Mouse (Mus musculus) myocyte (in vitro differentiated cells): ENCODE results near the gene Sytl3. TPM values are rescaled to one million over a fixed set of nuclear protein-coding genes. Genes with fewer than 3 reads are reported as not detected.
"Not testable (repeated sequence)": the region's sequence is repeated elsewhere in the genome, so short reads cannot be mapped to it uniquely, and the experiment has no call there.

Experiments
- H3K27me3 ChIP-seq: one replicate; pipeline ENCODE4 v1.6.1; 2011; ENCODE audit not compliant: control insufficient read depth, insufficient read depth, insufficient read length
- H3K36me3 ChIP-seq: one replicate; pipeline ENCODE4 v1.6.1; 2011; ENCODE audit not compliant: control insufficient read depth, insufficient read depth
- H3K4me2 ChIP-seq: one replicate; pipeline ENCODE4 v1.6.1; 2011; ENCODE audit warnings: low read depth, control low read depth
- H3K4me3 ChIP-seq: one replicate; pipeline ENCODE4 v1.5.1; 2011; ENCODE audit warnings: mild to moderate bottlenecking, control low read depth, moderate library complexity
- H3K79me2 ChIP-seq: one replicate; pipeline ENCODE4 v1.6.1; 2011; ENCODE audit not compliant: control insufficient read depth, insufficient read depth
- H3ac ChIP-seq: one replicate; pipeline ENCODE4 v1.6.1; 2011; ENCODE audit not compliant: control insufficient read depth, insufficient read length
- CEBPB ChIP-seq: IDR thresholded peaks from 2 replicates; pipeline ENCODE4 v1.6.1; 2011; ENCODE audit warnings: mild to moderate bottlenecking, moderate library complexity; ENCODE audit not compliant: poor library complexity, insufficient read depth, severe bottlenecking
- MAX ChIP-seq: IDR thresholded peaks from one replicate; pipeline ENCODE4 v1.6.1; 2011; ENCODE audit warnings: low read depth, mild to moderate bottlenecking, control low read depth
- MYOD1 ChIP-seq, 3 experiments: IDR thresholded peaks; one replicate each; pipeline ENCODE4 v1.6.1; 2011; ENCODE audit warnings: control low read depth in 2 of 3, low read depth in 2 of 3, mild to moderate bottlenecking in 2 of 3, moderate library complexity in 1 of 3; ENCODE audit not compliant: insufficient read length in 2 of 3, control insufficient read depth in 1 of 3
- MYOG ChIP-seq, 3 experiments: IDR thresholded peaks; one replicate each; pipeline ENCODE4 v1.6.1; 2011; ENCODE audit warnings: control low read depth in 2 of 3, low read depth in 2 of 3, mild to moderate bottlenecking in 2 of 3; ENCODE audit not compliant: insufficient read length in 2 of 3, control insufficient read depth in 1 of 3, insufficient read depth in 1 of 3
- POLR2A ChIP-seq: IDR thresholded peaks from one replicate; pipeline ENCODE4 v1.6.1; 2011; ENCODE audit warnings: low read depth, mild to moderate bottlenecking, control low read depth, moderate library complexity; ENCODE audit not compliant: insufficient read length
- POLR2AphosphoS2 ChIP-seq: IDR thresholded peaks from one replicate; pipeline ENCODE4 v1.6.1; 2011; ENCODE audit warnings: low read depth, control low read depth; ENCODE audit not compliant: insufficient read length
- REST ChIP-seq: IDR thresholded peaks from one replicate; pipeline ENCODE4 v1.6.1; 2011; ENCODE audit warnings: mild to moderate bottlenecking, control low read depth, moderate library complexity; ENCODE audit not compliant: insufficient read depth, insufficient read length
- TCF12 ChIP-seq: IDR thresholded peaks from one replicate; pipeline ENCODE4 v1.6.1; 2011; ENCODE audit warnings: mild to moderate bottlenecking, control low read depth; ENCODE audit not compliant: poor library complexity, insufficient read depth, severe bottlenecking
- USF1 ChIP-seq: IDR thresholded peaks from one replicate; pipeline ENCODE4 v1.6.1; 2011; ENCODE audit warnings: low read depth, mild to moderate bottlenecking, control low read depth, moderate library complexity
- polyA plus RNA-seq: library from polyadenylated mRNA; unstranded; fragments of >200 nt; fragmentation: generic; extraction: Trizol; gene quantifications from one replicate; pipeline ENCODE4 v1.2.1, GENCODE M21; 2012; ENCODE audit warnings: missing spikeins

Sytl3 gene
- polyA plus RNA-seq, 1 experiment: not detected

- not testable (repeated sequence) for H3ac ChIP-seq, H3K4me3 ChIP-seq, H3K27me3 ChIP-seq, H3K36me3 ChIP-seq, H3K79me2 ChIP-seq, H3K4me2 ChIP-seq
Measured at GRCm38 (mm10) chr17:6635781-6636180, 23.1 kb upstream of the Sytl3 start.

DNA sequence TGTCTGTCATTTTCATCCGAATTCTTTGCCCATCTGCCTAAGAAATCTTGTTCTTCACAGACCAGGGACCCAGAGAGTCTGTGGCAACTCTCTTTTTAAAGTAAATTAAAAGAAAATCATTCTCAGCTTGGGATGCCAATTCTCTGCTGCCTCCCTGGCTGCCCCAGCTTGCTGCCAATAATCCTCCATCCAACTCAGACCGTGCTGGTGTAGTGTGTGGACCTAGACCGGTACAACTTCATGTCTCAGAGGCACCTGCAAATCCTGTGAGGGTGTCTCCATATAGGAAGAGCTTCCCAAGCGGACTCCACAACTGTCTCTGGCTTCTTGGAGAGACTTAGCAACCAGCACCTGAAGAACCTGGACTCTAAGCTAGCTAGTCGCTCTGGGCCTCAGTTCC lies 22.0 kb upstream of the Sytl3 start:
- TF ChIP-seq MYOD1 (IDR thresholded peaks at IDR 0.05; ENCODE audit: control insufficient read depth in 1 of 3, insufficient read length in 2 of 3, low read depth in 2 of 3): no peak
- TF ChIP-seq USF1: no peak
- TF ChIP-seq TCF12: no peak
- TF ChIP-seq POLR2AphosphoS2: no peak
- no peak for TF ChIP-seq MAX
- no peak for TF ChIP-seq MYOG (IDR thresholded peaks at IDR 0.05; ENCODE audit: control insufficient read depth in 1 of 3, insufficient read depth in 1 of 3, insufficient read length in 2 of 3, low read depth in 2 of 3)
- no peak for TF ChIP-seq CEBPB
- no peak for TF ChIP-seq REST
- no peak for TF ChIP-seq POLR2A
- Histone ChIP-seq H3K79me2 (no peaks in the 10 kb centered on the region), H3K4me2 (no peak overlapping the region), H3K36me3 (no peaks in the 10 kb centered on the region), H3K4me3 (no peak overlapping the region), H3ac (no peak overlapping the region), H3K27me3 (no peaks in the 10 kb centered on the region)

- H3K4me2 ChIP-seq, H3ac ChIP-seq, H3K79me2 ChIP-seq, H3K4me3 ChIP-seq, H3K27me3 ChIP-seq, H3K36me3 ChIP-seq: not testable (repeated sequence)
Measured at GRCm38 (mm10) chr17:6637434-6637833, 21.5 kb upstream of the Sytl3 start.

- H3K36me3 ChIP-seq, H3K79me2 ChIP-seq, H3K4me2 ChIP-seq, H3K27me3 ChIP-seq, H3K4me3 ChIP-seq, H3ac ChIP-seq: not testable (repeated sequence)
Measured at GRCm38 (mm10) chr17:6638444-6638843, 20.4 kb upstream of the Sytl3 start.

DNA sequence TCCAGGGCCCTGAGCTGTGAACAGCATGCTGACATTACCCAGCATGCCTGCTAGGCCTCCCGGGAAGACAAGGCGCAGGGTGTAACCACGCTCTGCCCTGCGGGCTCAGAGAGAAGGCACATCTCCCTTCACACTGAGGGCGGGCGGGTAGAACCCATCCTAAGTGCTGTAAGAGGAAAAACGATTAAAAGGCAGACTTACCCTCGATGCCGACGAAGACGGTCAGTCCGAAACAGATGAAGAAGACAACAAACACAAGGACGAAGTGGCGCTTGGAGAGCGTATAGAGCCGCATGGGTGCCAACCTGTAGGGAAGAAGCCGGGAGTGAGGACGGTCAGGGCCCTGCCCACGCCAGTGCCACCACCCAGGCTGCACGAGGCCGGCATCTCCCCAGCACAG lies 19.4 kb upstream of the Sytl3 start:
- not testable (repeated sequence) for H3K4me2 ChIP-seq, H3K4me3 ChIP-seq, H3K27me3 ChIP-seq, H3ac ChIP-seq, H3K79me2 ChIP-seq, H3K36me3 ChIP-seq

- H3K4me3 ChIP-seq, H3K36me3 ChIP-seq, H3K4me2 ChIP-seq, H3K79me2 ChIP-seq, H3K27me3 ChIP-seq, H3ac ChIP-seq: not testable (repeated sequence)
Measured at GRCm38 (mm10) chr17:6640044-6640637, 18.8 kb upstream of the Sytl3 start.

GRCm38 (mm10) chr17:6640771-6641429 lies 18.0 kb upstream of the Sytl3 start:
- not testable (repeated sequence) for H3ac ChIP-seq, H3K4me2 ChIP-seq, H3K4me3 ChIP-seq, H3K36me3 ChIP-seq, H3K79me2 ChIP-seq, H3K27me3 ChIP-seq

GRCm38 (mm10) chr17:6644210-6644609 lies 14.7 kb upstream of the Sytl3 start:
- not testable (repeated sequence) for H3K4me2 ChIP-seq, H3K79me2 ChIP-seq, H3K4me3 ChIP-seq, H3ac ChIP-seq, H3K36me3 ChIP-seq, H3K27me3 ChIP-seq

GRCm38 (mm10) chr17:6644673-6645072 lies 14.2 kb upstream of the Sytl3 start:
- not testable (repeated sequence) for H3K27me3 ChIP-seq, H3K36me3 ChIP-seq, H3K4me2 ChIP-seq, H3K79me2 ChIP-seq, H3ac ChIP-seq, H3K4me3 ChIP-seq

DNA sequence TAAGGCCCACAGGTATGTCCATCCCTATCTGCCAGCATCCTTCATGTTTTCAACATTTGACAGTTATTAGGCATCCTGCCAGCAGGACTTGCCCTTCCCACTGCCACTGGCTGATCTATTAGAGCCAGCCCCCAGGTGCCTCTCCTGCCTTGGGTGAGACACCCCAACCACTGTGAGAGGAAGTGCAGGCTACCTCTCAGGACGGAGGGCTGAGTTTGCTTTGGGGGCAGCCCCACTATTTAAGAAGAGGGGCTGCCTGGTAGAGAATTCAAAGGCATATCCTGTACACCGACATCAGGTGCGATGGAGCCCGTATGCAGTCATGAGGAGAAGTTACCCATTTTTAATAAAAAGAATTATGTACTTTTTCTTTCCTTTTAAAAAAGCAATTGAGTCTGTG lies 13.2 kb upstream of the Sytl3 start:
- not testable (repeated sequence) for H3K4me2 ChIP-seq, H3K4me3 ChIP-seq

GRCm38 (mm10) chr17:6646841-6647240 lies 12.1 kb upstream of the Sytl3 start:
- H3ac ChIP-seq, H3K36me3 ChIP-seq, H3K79me2 ChIP-seq, H3K4me3 ChIP-seq, H3K4me2 ChIP-seq, H3K27me3 ChIP-seq: not testable (repeated sequence)

More for the DNA sequence above, 13.2 kb upstream of the Sytl3 start:
- H3ac ChIP-seq, H3K36me3 ChIP-seq, H3K27me3 ChIP-seq, H3K79me2 ChIP-seq: not testable (repeated sequence)
